Mouse (Mus musculus): ENCODE results near the gene Ogn. TPM values are rescaled to one million over a fixed set of nuclear protein-coding genes. Genes with fewer than 3 reads are reported as not detected.

Gene Ogn
- total and polyA plus RNA-seq, 3 experiments, result 0.04 to 0.06 TPM; not detected in 1

DNA sequence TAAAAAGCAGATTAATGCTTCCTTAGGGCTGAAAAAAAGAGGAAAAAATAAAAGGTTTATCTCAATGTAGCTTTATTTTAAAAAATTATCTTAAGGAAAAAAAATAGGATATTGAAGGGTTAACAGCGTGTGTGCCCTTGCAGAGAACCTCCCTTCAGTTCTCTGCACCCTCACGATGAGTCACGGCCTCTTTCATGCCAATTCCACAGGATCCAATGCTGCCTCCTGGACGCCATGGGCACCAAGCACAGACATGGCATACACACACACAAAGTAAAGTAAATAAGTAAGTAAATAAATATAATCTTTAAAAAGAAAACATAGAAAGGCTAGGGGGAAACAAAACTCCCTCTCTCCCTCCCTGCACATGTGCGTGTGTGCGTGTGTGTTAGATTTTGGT, 34.8 kb downstream of the Ogn start:
- H3K79me2 ChIP-seq (ENCODE audit: control insufficient read depth, insufficient read depth, low read length, poor library complexity), result no peaks in the 10 kb centered on the region

DNA sequence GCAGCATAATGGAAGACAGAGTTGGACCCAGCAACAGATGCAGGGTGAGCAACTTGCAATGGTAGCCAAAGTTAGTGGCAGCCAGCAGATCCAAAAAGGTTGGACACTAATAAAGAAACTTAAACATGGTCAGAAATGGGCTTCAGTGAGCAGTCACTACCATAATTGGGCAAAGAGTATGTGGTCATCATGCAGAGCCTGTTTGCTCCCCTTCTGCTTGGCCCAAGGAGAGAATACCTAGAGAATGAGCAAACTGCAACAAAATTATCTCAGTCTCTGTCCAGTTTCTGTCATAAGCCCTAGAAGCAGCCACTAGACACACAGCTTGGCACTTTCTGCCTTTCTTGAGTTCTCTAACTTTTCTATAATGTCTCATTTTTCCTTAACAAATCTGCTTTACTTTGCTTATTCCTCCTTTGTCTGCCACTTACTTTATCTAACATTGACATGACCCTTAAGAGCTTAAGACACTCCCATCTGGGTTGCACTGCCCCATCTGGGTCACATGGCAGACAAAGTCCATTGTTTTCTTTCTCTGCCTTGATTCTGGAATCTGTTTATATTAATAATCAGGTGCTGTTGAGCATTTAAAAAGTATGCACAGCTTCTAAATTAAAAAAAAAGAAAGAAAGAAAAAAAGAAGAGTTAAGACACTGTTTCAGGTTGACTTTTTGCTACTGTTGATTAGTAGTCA, 36.0 kb downstream of the Ogn start:
- H3K79me2 ChIP-seq (ENCODE audit: control insufficient read depth, insufficient read depth, low read length, poor library complexity), result no peaks in the 10 kb centered on the region
- no peaks in the 10 kb centered on the region; a peak in 1 of 4 replicates for H3K4me1 ChIP-seq (ENCODE audit: control insufficient read depth in 1 of 2, insufficient read depth in 2 of 2, low read length in 2 of 2)
- H3K9me3 ChIP-seq (replicated peaks; ENCODE audit: insufficient read depth, low read length), result no peaks in the 10 kb centered on the region
- H3K36me3 ChIP-seq (ENCODE audit: control insufficient read depth in 1 of 2, insufficient read depth in 2 of 2, low read length in 2 of 2), result peaks cover 0 to 3% of the 10 kb centered on the region in 2 experiments; a peak in 1 of 4 replicates
- no peaks in the 10 kb centered on the region for H3K27me3 ChIP-seq (ENCODE audit: control insufficient read depth in 1 of 2, insufficient read depth in 2 of 2, low read length in 2 of 2)
- H3K27ac ChIP-seq (ENCODE audit: control insufficient read depth, low read depth, low read length), result no peak overlapping the region
- TF ChIP-seq UBTF (IDR thresholded peaks at IDR 0.05; ENCODE audit: borderline replicate concordance, insufficient read depth, low read depth, low read length), result no peak
- no peak for TF ChIP-seq TCF12 (IDR thresholded peaks at IDR 0.05; ENCODE audit: low read depth, low read length)
- no peak for TF ChIP-seq RAD21 (IDR thresholded peaks at IDR 0.05; ENCODE audit: low read depth, low read length)
- no peak for TF ChIP-seq CHD2 (IDR thresholded peaks at IDR 0.05; ENCODE audit: low read length)
- TF ChIP-seq ELF1 (IDR thresholded peaks at IDR 0.05; ENCODE audit: low read depth, low read length), result no peak
- no peak for TF ChIP-seq SMC3 (IDR thresholded peaks at IDR 0.05; ENCODE audit: low read depth, low read length)
- no peak for TF ChIP-seq SIN3A (IDR thresholded peaks at IDR 0.05; ENCODE audit: low read length)
- TF ChIP-seq ETS1 (IDR thresholded peaks at IDR 0.05; ENCODE audit: low read depth, low read length), result no peak
- TF ChIP-seq POLR2AphosphoS5 (IDR thresholded peaks at IDR 0.05; ENCODE audit: borderline replicate concordance, low read depth, low read length), result no peak
- no peak for DNase-seq (ENCODE audit: low read depth, low spot score)
- no peak overlapping the region for H3K4me3 ChIP-seq (ENCODE audit: control insufficient read depth in 1 of 2, insufficient read depth in 1 of 2, low read depth in 2 of 2, low read length in 2 of 2)
- no peak overlapping the region for H3K9ac ChIP-seq (ENCODE audit: control insufficient read depth, low read depth, low read length, poor library complexity, severe bottlenecking)

More for the DNA sequence above, 34.8 kb downstream of the Ogn start:
- DNase-seq (ENCODE audit: low read depth, low spot score), result no peak
- Histone ChIP-seq H3K27me3 (ENCODE audit: control insufficient read depth in 1 of 2, insufficient read depth in 2 of 2, low read length in 2 of 2) (no peaks in the 10 kb centered on the region), H3K36me3 (ENCODE audit: control insufficient read depth in 1 of 2, insufficient read depth in 2 of 2, low read length in 2 of 2) (peaks cover 0 to 3% of the 10 kb centered on the region in 2 experiments; a peak in 1 of 4 replicates), H3K9ac (ENCODE audit: control insufficient read depth, low read depth, low read length, poor library complexity, severe bottlenecking) (no peak overlapping the region), H3K9me3 (replicated peaks; ENCODE audit: insufficient read depth, low read length) (no peaks in the 10 kb centered on the region), H3K27ac (ENCODE audit: control insufficient read depth, low read depth, low read length) (no peak overlapping the region), H3K4me3 (ENCODE audit: control insufficient read depth in 1 of 2, insufficient read depth in 1 of 2, low read depth in 2 of 2, low read length in 2 of 2) (no peak overlapping the region), H3K4me1 (ENCODE audit: control insufficient read depth in 1 of 2, insufficient read depth in 2 of 2, low read length in 2 of 2) (no peaks in the 10 kb centered on the region; a peak in 1 of 4 replicates)
- TF ChIP-seq SIN3A (IDR thresholded peaks at IDR 0.05; ENCODE audit: low read length) (no peak), MXI1 (IDR thresholded peaks at IDR 0.05; ENCODE audit: low read depth, low read length) (no peak), EP300 (IDR thresholded peaks at IDR 0.05; ENCODE audit: low read depth in 1 of 2, low read length in 2 of 2) (no peak), TAL1 (IDR thresholded peaks at IDR 0.05; ENCODE audit: low read length) (no peak), E2F4 (IDR thresholded peaks at IDR 0.05; ENCODE audit: borderline replicate concordance, low read depth, low read length) (no peak), BHLHE40 (IDR thresholded peaks at IDR 0.05; ENCODE audit: borderline replicate concordance, low read depth, low read length) (no peak), RCOR1 (IDR thresholded peaks at IDR 0.05; ENCODE audit: low read depth, low read length) (no peak), KAT2A (conservative IDR thresholded peaks at IDR 0.05; ENCODE audit: low read depth, low read length) (no peak), MAX (IDR thresholded peaks at IDR 0.05; ENCODE audit: low read length) (no peak), TBP (IDR thresholded peaks at IDR 0.05; ENCODE audit: low read depth, low read length) (no peak), ZMIZ1 (IDR thresholded peaks at IDR 0.05; ENCODE audit: low read depth, low read length) (no peak), CTCF (IDR thresholded peaks at IDR 0.05 in 2 of 3, conservative IDR thresholded peaks at IDR 0.05 in 1 of 3; ENCODE audit: control insufficient read depth in 1 of 3, insufficient read depth in 1 of 3, low read depth in 2 of 3, low read length in 3 of 3, poor library complexity in 1 of 3, severe bottlenecking in 1 of 3) (no peak), ELF1 (IDR thresholded peaks at IDR 0.05; ENCODE audit: low read depth, low read length) (no peak), MYB (IDR thresholded peaks at IDR 0.05; ENCODE audit: low read depth, low read length) (no peak), ZKSCAN1 (IDR thresholded peaks at IDR 0.05; ENCODE audit: low read depth, low read length) (no peak), CHD1 (IDR thresholded peaks at IDR 0.05; ENCODE audit: low read depth, low read length) (no peak), RAD21 (IDR thresholded peaks at IDR 0.05; ENCODE audit: low read depth, low read length) (no peak), ZNF384 (IDR thresholded peaks at IDR 0.05; ENCODE audit: low read depth, low read length) (no peak), SMC3 (IDR thresholded peaks at IDR 0.05; ENCODE audit: low read depth, low read length) (no peak)

Measured in MEL (cell line).